Mouse (Mus musculus) Patski (cell line): ENCODE data around the gene 2310022A10Rik. TPM values are rescaled to one million over a fixed set of nuclear protein-coding genes. Genes with fewer than 3 reads are reported as not detected.

Experiments
- ATAC-seq: fragments of 100-300 bp; one replicate; pipeline ENCODE4 v1.8.0; 2021
- CTCF ChIA-PET: fragments of 350-600 bp; sonication (Branson Sonifier 250); formaldehyde crosslinking; loops from one replicate; lab custom pipeline; 2022; ENCODE audit warnings: inconsistent platforms; lab: Charles Lee
- POLR2A ChIA-PET: fragments of 350-600 bp; sonication (Branson Sonifier 250); formaldehyde crosslinking; loops from one replicate; lab custom pipeline; 2022; ENCODE audit warnings: antibody characterized with exemption, inconsistent platforms; lab: Charles Lee
- DNase-seq: peaks from one replicate; pipeline ENCODE4 v3.0.0-alpha.2; 2011; ENCODE audit warnings: low read depth, low spot score
- H3K27me3 ChIP-seq: fragments of 371-371 bp; one replicate; pipeline ENCODE4 v1.5.1; 2021
- CTCF ChIP-seq: fragments of 100-300 bp; IDR thresholded peaks from one replicate; pipeline ENCODE4 v1.5.1; 2021
- in situ Hi-C: fragments of 300-500 bp; cut with MboI; formaldehyde crosslinking; loops from 3 replicates; pipeline ENCODE4 v1.11.1; 2018; ENCODE audit warnings: low pct_unique_long_range_greater_than_20kb, mixed read lengths
- polyA plus RNA-seq: library from polyadenylated mRNA; unstranded; gene quantifications from one replicate; pipeline ENCODE4 v1.2.3, GENCODE M21; 2021

2310022A10Rik gene
- polyA plus RNA-seq, 1 experiment from 2014 or later: 13.6 TPM

- POLR2A ChIA-PET: interaction anchor here (1.4 kb wide), 1 partner anchor 27 kb away, joined by 3 read pairs; the partner anchor contains the start of genes 2310022A10Rik and Pld3
- no peak for ATAC-seq
- in situ Hi-C loops: no loop called here
Observed at GRCm38 (mm10) chr7:27580380-27581174, 27.5 kb downstream of the 2310022A10Rik start.

GRCm38 (mm10) chr7:27586861-27587260, 33.8 kb downstream of the 2310022A10Rik start:
- ChIA-PET POLR2A (interaction anchor here (0.9 kb wide), 1 partner anchor 13 kb away, joined by 3 read pairs; no protein-coding TSS in a partner anchor), CTCF (interaction anchor here (2.4 kb wide), 1 partner anchor 19 kb away, joined by 6 read pairs; no protein-coding TSS in a partner anchor)
- ATAC-seq (no peak), DNase-seq (no peak)
- in situ Hi-C loops: no loop called here
- no peaks in the 10 kb centered on the region for H3K27me3 ChIP-seq
- no peak for TF ChIP-seq CTCF

More at GRCm38 (mm10) chr7:27580380-27581174, 27.5 kb downstream of the 2310022A10Rik start:
- CTCF ChIA-PET: interaction anchor here (1.5 kb wide), 1 partner anchor 9 kb away, joined by 4 read pairs; no protein-coding TSS in a partner anchor
- TF ChIP-seq CTCF: no peak
- H3K27me3 ChIP-seq: no peaks in the 10 kb centered on the region
- no peak for DNase-seq

- POLR2A ChIA-PET: no interaction called here
- no peak for DNase-seq
- no peaks in the 10 kb centered on the region for H3K27me3 ChIP-seq
- ATAC-seq: no peak
- no peak for TF ChIP-seq CTCF
- in situ Hi-C loops: no loop called here
- CTCF ChIA-PET: interaction anchor here (1.1 to 2.4 kb wide), 3 partner anchors 18 to 50 kb away, joined by 3 to 6 read pairs (median 4); no protein-coding TSS in a partner anchor
Observed at GRCm38 (mm10) chr7:27587741-27588140, 34.7 kb downstream of the 2310022A10Rik start.

DNA sequence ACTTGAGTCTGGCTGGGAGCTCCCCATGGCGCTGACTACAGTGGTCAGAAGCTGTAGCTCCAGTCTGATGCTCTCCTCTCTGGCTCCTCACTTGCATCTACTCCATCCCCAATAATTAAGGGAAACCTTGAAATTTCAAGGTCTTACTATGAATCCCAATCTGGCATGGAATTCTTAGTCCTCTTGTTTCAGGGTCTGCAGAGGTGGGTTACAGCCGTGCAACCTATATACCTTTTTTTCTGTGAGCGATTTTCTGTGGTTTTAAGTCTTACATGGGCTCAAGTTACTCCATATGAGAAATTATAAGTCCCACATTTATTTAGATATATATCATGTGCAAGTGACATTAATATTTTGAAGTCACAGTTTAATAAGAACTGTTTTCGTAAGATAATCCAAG, 37.1 kb downstream of the 2310022A10Rik start:
- in situ Hi-C loops: no loop called here
- ChIA-PET POLR2A (interaction anchor here (0.5 to 1.5 kb wide), 2 partner anchors 23 to 148 kb away, joined by 3 read pairs; no protein-coding TSS in a partner anchor), CTCF (interaction anchor here (1.3 to 1.6 kb wide), 2 partner anchors 10 kb away, joined by 3 to 4 read pairs; no protein-coding TSS in a partner anchor)
- H3K27me3 ChIP-seq: no peaks in the 10 kb centered on the region
- no peak for TF ChIP-seq CTCF
- ATAC-seq (no peak), DNase-seq (no peak)

DNA sequence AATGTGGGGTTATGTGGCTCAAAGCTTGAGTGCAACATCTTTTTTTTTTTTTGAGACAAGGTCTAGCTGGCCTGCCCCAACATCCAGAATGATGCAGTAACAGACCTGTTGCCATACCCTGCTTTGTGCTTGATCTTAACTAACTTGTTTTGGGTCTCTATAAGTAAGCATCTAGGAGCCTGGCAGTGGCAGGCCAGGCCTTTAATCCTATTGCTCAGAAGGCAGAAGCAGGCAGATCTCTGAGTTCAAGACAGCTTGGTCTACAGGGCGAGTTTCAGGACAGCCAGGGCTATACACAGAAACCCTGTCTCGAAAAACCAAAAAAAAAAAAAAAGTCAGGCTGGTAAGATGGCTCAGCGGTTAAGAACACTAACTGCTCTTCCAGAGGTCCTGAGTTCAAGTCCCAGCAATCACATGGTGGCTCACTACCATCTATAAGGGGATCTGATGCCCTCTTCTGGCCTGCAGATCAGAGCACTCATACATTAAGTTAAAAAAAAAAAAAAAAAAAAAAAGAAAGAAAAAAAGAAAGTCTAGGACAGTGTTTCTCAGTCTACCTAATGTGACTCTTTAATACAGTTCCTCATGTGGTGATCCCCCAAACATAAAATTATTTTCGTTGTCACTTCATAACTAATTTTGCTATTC, 37.7 kb downstream of the 2310022A10Rik start:
- CTCF ChIA-PET: interaction anchor here (1.6 kb wide), 1 partner anchor 10 kb away, joined by 3 read pairs; no protein-coding TSS in a partner anchor

DNA sequence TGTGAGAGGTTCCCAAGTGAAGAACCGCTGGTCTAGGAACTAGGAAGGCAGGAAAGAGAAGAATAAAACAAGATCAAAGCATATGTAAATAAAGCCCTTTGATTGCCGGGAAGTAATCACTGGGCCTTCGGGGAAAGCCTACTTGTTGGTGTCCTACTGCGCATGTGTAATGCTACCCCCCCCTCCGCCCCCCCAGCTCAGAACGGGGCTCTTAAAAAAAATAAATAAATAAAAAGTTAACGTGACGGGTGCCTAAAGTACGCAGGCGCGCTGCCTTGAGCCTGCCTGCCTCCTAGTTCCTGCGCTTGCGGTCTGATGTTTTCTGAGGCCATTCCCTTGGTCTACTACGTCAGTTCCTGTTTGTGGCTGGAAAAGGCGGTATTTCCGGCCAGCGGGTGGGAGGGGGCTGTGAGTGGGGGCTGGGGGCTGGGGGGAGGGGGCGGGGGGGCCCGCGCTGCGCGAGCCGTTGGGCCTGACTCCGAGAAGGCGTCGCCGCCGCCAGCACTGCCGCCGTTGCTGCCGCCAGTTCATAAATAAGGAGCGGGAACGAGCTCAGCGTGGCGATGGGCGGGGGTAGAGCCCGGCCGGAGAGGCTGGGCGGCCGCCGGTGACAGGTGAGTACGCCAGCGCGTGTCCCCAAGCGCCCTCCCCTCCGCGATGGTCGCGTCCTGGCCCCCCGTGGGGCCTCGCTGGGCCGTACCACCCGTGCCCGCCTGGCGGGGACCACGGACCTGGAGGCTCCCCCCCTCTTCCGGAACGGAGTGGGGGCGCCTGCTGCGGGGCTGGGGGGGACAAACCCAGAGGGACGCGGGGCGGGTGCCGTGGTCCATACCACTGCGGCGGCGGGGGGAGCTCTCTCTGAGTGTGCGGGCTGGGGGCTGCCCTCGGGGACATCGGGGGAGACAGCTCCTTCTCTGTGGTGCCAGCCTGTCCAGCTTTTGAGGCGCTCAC, 38.5 kb downstream of the 2310022A10Rik start, which contains the start of gene Akt2:
Akt2 (plus strand) TSS at position 287 of the 951 bp plus-strand sequence.
- peak; percentile 88 for ATAC-seq
- ChIA-PET POLR2A (interaction anchor here (0.6 to 2.1 kb wide), 6 partner anchors 11 to 97 kb away, joined by 3 to 6 read pairs (median 4); partner anchors contain the start of gene Zfp607b), CTCF (interaction anchor here (1.6 kb wide), 1 partner anchor 9 kb away, joined by 3 read pairs; no protein-coding TSS in a partner anchor)
- in situ Hi-C loops: no loop called here
- TF ChIP-seq CTCF: no peak
- H3K27me3 ChIP-seq: no peaks in the 10 kb centered on the region
- DNase-seq: peak; percentile 91

More for the DNA sequence above, 37.7 kb downstream of the 2310022A10Rik start:
- in situ Hi-C loops: no loop called here
- H3K27me3 ChIP-seq: no peaks in the 10 kb centered on the region
- no peak for TF ChIP-seq CTCF
- no peak for ATAC-seq
- POLR2A ChIA-PET: interaction anchor here (1.5 to 2.1 kb wide), 2 partner anchors 11 to 23 kb away, joined by 3 to 6 read pairs; no protein-coding TSS in a partner anchor
- DNase-seq: no peak

GRCm38 (mm10) chr7:27592217-27592929, 39.3 kb downstream of the 2310022A10Rik start:
- ChIA-PET CTCF (no interaction called here), POLR2A (interaction anchor here (0.6 to 2.1 kb wide), 7 partner anchors 10 to 97 kb away, joined by 3 to 6 read pairs (median 4); partner anchors contain the start of gene Zfp607b)
- in situ Hi-C loops: no loop called here
- DNase-seq (no peak), ATAC-seq (peak; percentile 27)
- no peak for TF ChIP-seq CTCF
- H3K27me3 ChIP-seq: no peaks in the 10 kb centered on the region

DNA sequence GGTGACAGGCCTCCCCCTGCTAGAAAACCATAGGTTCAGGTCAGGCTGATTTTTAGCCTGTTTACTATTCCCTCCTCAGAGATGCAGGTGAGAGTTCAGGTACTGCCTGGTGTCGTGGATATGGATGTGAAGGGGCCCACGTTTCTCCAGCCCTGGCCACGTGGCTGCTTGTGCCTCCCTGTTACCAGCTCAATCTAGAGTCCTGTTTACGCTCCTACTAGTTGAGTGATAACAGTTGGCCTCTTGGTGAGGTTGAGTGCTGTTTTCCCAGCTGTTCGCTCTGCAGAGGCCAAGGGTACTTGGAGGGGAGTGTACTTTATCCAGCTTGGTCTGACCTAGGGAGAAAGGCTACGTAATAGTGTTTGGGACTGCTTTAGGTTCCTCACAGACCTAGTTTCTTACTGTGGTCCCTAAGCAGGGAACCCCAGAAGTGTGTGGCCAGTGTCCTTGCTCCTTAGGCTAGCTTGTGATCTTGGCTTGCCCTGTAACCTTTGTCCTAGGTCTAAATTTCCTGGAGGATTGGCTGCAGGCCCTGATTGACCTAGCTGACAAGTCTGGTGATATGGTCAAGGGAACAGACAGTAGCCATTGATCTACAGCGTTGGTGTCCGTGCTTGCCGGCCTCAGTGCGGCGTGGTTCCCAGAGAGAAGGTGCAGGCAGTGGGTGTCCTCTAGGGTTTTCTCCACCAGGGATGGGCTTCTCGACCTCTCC, 40.1 kb downstream of the 2310022A10Rik start:
- ChIA-PET CTCF (no interaction called here), POLR2A (interaction anchor here (0.6 to 2.1 kb wide), 5 partner anchors 9 to 96 kb away, joined by 3 to 6 read pairs (median 3); partner anchors contain the start of gene Zfp607b)
- in situ Hi-C loops: no loop called here
- ATAC-seq (no peak), DNase-seq (no peak)
- TF ChIP-seq CTCF: no peak
- H3K27me3 ChIP-seq: no peaks in the 10 kb centered on the region
